Mouse (Mus musculus): ENCODE results near the gene Best1.

The Best1 gene

GRCm38 (mm10) chr19:10001206-10001969, at the start of gene Best1, which contains the start of gene Rab3il1:
TSS of gene Best1 (minus strand) at chr19:10001633.
TSS of gene Rab3il1 (plus strand) at chr19:10001669.
- DNase-seq (ENCODE audit: extremely low read depth, low read depth), result no peak

GRCm38 (mm10) chr19:10050438-10050837, 49.0 kb upstream of the Best1 start:
- DNase-seq (ENCODE audit: extremely low read depth, low read depth), result no peak

- no peak for DNase-seq (ENCODE audit: extremely low read depth, low read depth)
These were observed 48.1 kb upstream of the Best1 start for GRCm38 (mm10) chr19:10049533-10049932.

- no peak for DNase-seq (ENCODE audit: extremely low read depth, low read depth)
These were observed 45.5 kb upstream of the Best1 start for GRCm38 (mm10) chr19:10046983-10047382.

- DNase-seq (ENCODE audit: extremely low read depth, low read depth), result no peak
These were observed 44.9 kb upstream of the Best1 start for GRCm38 (mm10) chr19:10046346-10046745.

- no peak for DNase-seq (ENCODE audit: extremely low read depth, low read depth)
These were observed 44.3 kb upstream of the Best1 start for GRCm38 (mm10) chr19:10045707-10046106.

GRCm38 (mm10) chr19:10043643-10044042, 42.2 kb upstream of the Best1 start:
- DNase-seq (ENCODE audit: extremely low read depth, low read depth), result no peak

GRCm38 (mm10) chr19:10042816-10043215, 41.4 kb upstream of the Best1 start:
- no peak for DNase-seq (ENCODE audit: extremely low read depth, low read depth)

GRCm38 (mm10) chr19:10042232-10042631, 40.8 kb upstream of the Best1 start:
- DNase-seq (ENCODE audit: extremely low read depth, low read depth), result no peak

GRCm38 (mm10) chr19:10041388-10042148, 40.1 kb upstream of the Best1 start, which contains the start of gene Fads3:
TSS of gene Fads3 (plus strand) at chr19:10041569.
- no peak for DNase-seq (ENCODE audit: extremely low read depth, low read depth)

- no peak for DNase-seq (ENCODE audit: extremely low read depth, low read depth)
These were observed 39.5 kb upstream of the Best1 start for GRCm38 (mm10) chr19:10040866-10041387.

GRCm38 (mm10) chr19:10039615-10040014, 38.2 kb upstream of the Best1 start:
- no peak for DNase-seq (ENCODE audit: extremely low read depth, low read depth)

- no peak for DNase-seq (ENCODE audit: extremely low read depth, low read depth)
These were observed 37.5 kb upstream of the Best1 start for GRCm38 (mm10) chr19:10038910-10039309.

- no peak for DNase-seq (ENCODE audit: extremely low read depth, low read depth)
These were observed 36.9 kb upstream of the Best1 start for GRCm38 (mm10) chr19:10038364-10038763.

- no peak for DNase-seq (ENCODE audit: extremely low read depth, low read depth)
These were observed 36.1 kb upstream of the Best1 start for GRCm38 (mm10) chr19:10037534-10037933.

- no peak for DNase-seq (ENCODE audit: extremely low read depth, low read depth)
These were observed 33.5 kb upstream of the Best1 start for GRCm38 (mm10) chr19:10034785-10035447.

GRCm38 (mm10) chr19:10034356-10034755, 32.9 kb upstream of the Best1 start:
- no peak for DNase-seq (ENCODE audit: extremely low read depth, low read depth)

GRCm38 (mm10) chr19:10033211-10033973, 32.0 kb upstream of the Best1 start:
- DNase-seq (ENCODE audit: extremely low read depth, low read depth), result peak; percentile 47

GRCm38 (mm10) chr19:10029746-10030145, 28.3 kb upstream of the Best1 start:
- no peak for DNase-seq (ENCODE audit: extremely low read depth, low read depth)

GRCm38 (mm10) chr19:10025169-10025875, 23.9 kb upstream of the Best1 start:
- DNase-seq (ENCODE audit: extremely low read depth, low read depth), result no peak

Data from MEL-GATA-1-ER (cell line).